Mouse (Mus musculus) bone marrow, adult 2 months (tissue): Measurements from ENCODE around the gene Crebrf. TPM values are rescaled to one million over a fixed set of nuclear protein-coding genes. Genes with fewer than 3 reads are reported as not detected.

Source experiments
- H3K27ac ChIP-seq: fragments of 200-500 bp; 2 replicates; pipeline ENCODE4 v1.5.1; 2012; ENCODE audit warnings: low read depth, mild to moderate bottlenecking, control low read depth, inconsistent platforms, low read length; ENCODE audit not compliant: control insufficient read depth, poor library complexity, insufficient read depth
- H3K4me1 ChIP-seq: fragments of 200-500 bp; 2 replicates; pipeline ENCODE4 v1.6.1; 2011; ENCODE audit warnings: low read length; ENCODE audit not compliant: control insufficient read depth, insufficient read depth
- H3K4me3 ChIP-seq: fragments of 200-500 bp; replicated peaks from 2 replicates; pipeline ENCODE3; 2011; ENCODE audit warnings: mild to moderate bottlenecking, low read depth, low read length, control low read depth; ENCODE audit not compliant: control insufficient read depth
- CTCF ChIP-seq: fragments of 200-500 bp; IDR thresholded peaks from 2 replicates; pipeline ENCODE4 v1.5.1; 2011; ENCODE audit warnings: low read length, control low read depth; ENCODE audit not compliant: control insufficient read depth, insufficient read depth
- POLR2A ChIP-seq: fragments of 200-500 bp; IDR thresholded peaks from 2 replicates; pipeline ENCODE4 v1.6.1; 2011; ENCODE audit warnings: low read depth, mild to moderate bottlenecking, control low read depth, low read length, borderline replicate concordance; ENCODE audit not compliant: control insufficient read depth
- WGBS: fragments of 180-500 bp; shearing (Covaris S2); methylation state at CpG from one replicate; pipeline ENCODE4 v1.1.7; 2018; 5-methylcytosine and 5-hydroxymethylcytosine counted together
- polyA plus RNA-seq: library from polyadenylated mRNA; stranded (reverse); fragments of >200 nt; gene quantifications from 2 replicates; pipeline ENCODE4 v1.2.4, GENCODE M21; 2011; ENCODE audit warnings: low replicate concordance; ENCODE audit not compliant: missing spikeins, insufficient read depth, insufficient read length

Crebrf gene
- polyA plus RNA-seq: 28.1 and 33.9 TPM in 2 replicates

GRCm38 (mm10) chr17:26715271-26715758, at the start of gene Crebrf:
TSS of gene Crebrf (plus strand) at chr17:26715650.
- H3K4me1 ChIP-seq: no peaks in the 10 kb centered on the region
- peak within 1 kb of the TSS; percentile 82 for H3K4me3 ChIP-seq
- under 1% methylated on average over 41 of the region's 41 CpGs for WGBS
- H3K27ac ChIP-seq: peak within 1 kb of the TSS; percentile 92
- TF ChIP-seq POLR2A: peak; percentile 88; the same call in 1 of the 2 replicates
- TF ChIP-seq CTCF: no peak

GRCm38 (mm10) chr17:26671268-26671667, 44.2 kb upstream of the Crebrf start:
- TF ChIP-seq POLR2A (no peak), CTCF (no peak)
- H3K4me1 ChIP-seq: no peaks in the 10 kb centered on the region; the same call in 1 of the 2 replicates
- 62% methylated on average over 4 of the region's 4 CpGs for WGBS

GRCm38 (mm10) chr17:26675845-26676244, 39.6 kb upstream of the Crebrf start:
- H3K4me1 ChIP-seq: no peaks in the 10 kb centered on the region; the same call in 1 of the 2 replicates
- TF ChIP-seq CTCF: no peak
- peak overlapping the region; percentile 93 for H3K4me3 ChIP-seq
- WGBS: 24% methylated on average over 7 of the region's 7 CpGs
- H3K27ac ChIP-seq: no peak overlapping the region

More at GRCm38 (mm10) chr17:26671268-26671667, 44.2 kb upstream of the Crebrf start:
- H3K27ac ChIP-seq: no peak overlapping the region
- H3K4me3 ChIP-seq: no peak overlapping the region

GRCm38 (mm10) chr17:26676252-26676615, 39.2 kb upstream of the Crebrf start:
- Histone ChIP-seq H3K4me3 (peak overlapping the region; percentile 93), H3K27ac (peak overlapping the region; percentile 90), H3K4me1 (no peaks in the 10 kb centered on the region; the same call in 1 of the 2 replicates)
- peak; percentile 93; the same call in 1 of the 2 replicates for TF ChIP-seq POLR2A
- no peak for TF ChIP-seq CTCF
- under 1% methylated on average over 30 of the region's 30 CpGs for WGBS

GRCm38 (mm10) chr17:26676616-26677376, 38.7 kb upstream of the Crebrf start:
- Histone ChIP-seq H3K4me3 (peak overlapping the region; percentile 93), H3K27ac (peak overlapping the region; percentile 90), H3K4me1 (no peaks in the 10 kb centered on the region; the same call in 1 of the 2 replicates)
- TF ChIP-seq CTCF (no peak), POLR2A (no peak)
- WGBS: 1% methylated on average over 26 of the region's 26 CpGs

- no peaks in the 10 kb centered on the region; the same call in 1 of the 2 replicates for H3K4me1 ChIP-seq
- TF ChIP-seq CTCF (no peak), POLR2A (no peak)
- H3K27ac ChIP-seq: no peak overlapping the region
Measured at GRCm38 (mm10) chr17:26677711-26678637, 37.5 kb upstream of the Crebrf start.

GRCm38 (mm10) chr17:26681276-26681675, 34.2 kb upstream of the Crebrf start:
- no peak for TF ChIP-seq CTCF
- Histone ChIP-seq H3K4me1 (no peaks in the 10 kb centered on the region; the same call in 1 of the 2 replicates), H3K27ac (no peak overlapping the region), H3K4me3 (no peak overlapping the region)
- WGBS: 94% methylated on average over 6 of the region's 6 CpGs

More at GRCm38 (mm10) chr17:26677711-26678637, 37.5 kb upstream of the Crebrf start:
- 55% methylated on average over 7 of the region's 7 CpGs for WGBS
- no peak overlapping the region for H3K4me3 ChIP-seq
